Mouse (Mus musculus): Measurements from ENCODE around the gene Kirrel3.

DNA sequence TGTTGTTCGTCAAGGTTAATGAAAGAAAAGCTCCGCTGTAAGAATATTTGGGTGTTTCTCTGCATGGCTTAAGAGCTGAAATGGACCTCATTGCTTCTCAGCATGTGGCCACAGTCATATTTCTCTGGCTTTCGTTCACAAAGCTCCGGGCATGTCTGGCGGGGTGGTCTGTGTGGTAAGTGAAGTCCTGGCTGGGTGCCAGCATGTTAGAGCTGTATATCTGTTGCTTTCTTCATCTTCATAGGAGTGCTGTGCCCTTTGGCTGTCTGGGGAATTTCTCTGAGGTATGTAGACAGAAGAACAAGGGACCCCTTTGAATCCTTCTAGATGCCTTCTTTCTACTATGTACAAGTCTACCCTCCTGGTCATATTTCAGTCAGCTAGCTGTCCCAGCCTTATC lies 137.8 kb downstream of the Kirrel3 start:
- TF ChIP-seq GATA1 (IDR thresholded peaks at IDR 0.05; ENCODE audit: borderline replicate concordance, low read length) (no peak), FLI1 (IDR thresholded peaks at IDR 0.05; ENCODE audit: low read length) (no peak)

Measured in megakaryocyte, embryonic 14.5 days (primary cell).